Mouse (Mus musculus) CH12.LX (cell line): ENCODE measurements around the gene Tenm1. TPM values are rescaled to one million over a fixed set of nuclear protein-coding genes. Genes with fewer than 3 reads are reported as not detected.

ENCODE experiments used
- DNase-seq: peaks from one replicate; pipeline ENCODE4 v3.0.0-alpha.2; 2013; ENCODE audit errors: extremely low read depth
- H3K27ac ChIP-seq: 2 replicates; pipeline ENCODE4 v1.5.1; 2012; ENCODE audit warnings: low read depth, mild to moderate bottlenecking, control low read depth, moderate library complexity; ENCODE audit not compliant: insufficient read depth
- H3K27me3 ChIP-seq: replicated peaks from 2 replicates; pipeline ENCODE3; 2012; ENCODE audit warnings: inconsistent platforms
- H3K36me3 ChIP-seq, 2 experiments: replicated peaks in 1 of 2; 2 replicates each; pipeline versions ENCODE3 to v1.6.1; 2012; ENCODE audit warnings: inconsistent platforms in 1 of 2, low read length in 1 of 2, mild to moderate bottlenecking in 1 of 2, mixed read lengths in 1 of 2, moderate library complexity in 1 of 2; ENCODE audit not compliant: control insufficient read depth in 1 of 2, insufficient read depth in 1 of 2
- H3K4me1 ChIP-seq, 2 experiments: 2 replicates each; pipeline ENCODE4 v1.6.1; 2012; ENCODE audit warnings: inconsistent platforms in 1 of 2, moderate library complexity in 1 of 2; ENCODE audit not compliant: insufficient read depth in 2 of 2, control insufficient read depth in 1 of 2
- H3K4me2 ChIP-seq: 2 replicates; pipeline ENCODE4 v1.6.1; 2012; ENCODE audit warnings: low read depth, mild to moderate bottlenecking, control low read depth; ENCODE audit not compliant: poor library complexity, insufficient read depth, severe bottlenecking
- H3K4me3 ChIP-seq, 3 experiments: fragments of 150-350 bp in 1 of 3; sonication (generic) in 1 of 3; replicated peaks in 1 of 3; 2 replicates each; pipeline versions ENCODE3 to v1.5.1; 2011 to 2012; ENCODE audit warnings: low read depth in 2 of 3, low read length in 2 of 3, mild to moderate bottlenecking in 2 of 3, moderate library complexity in 2 of 3, control low read depth in 1 of 3, improper control_type of control experiment in 1 of 3, inconsistent platforms in 1 of 3, mixed read lengths in 1 of 3; ENCODE audit not compliant: poor library complexity in 1 of 3
- H3K79me2 ChIP-seq: replicated peaks from 2 replicates; pipeline ENCODE4 v1.6.1; 2012; ENCODE audit warnings: mild to moderate bottlenecking, moderate library complexity; ENCODE audit not compliant: control insufficient read depth, poor library complexity, insufficient read depth, severe bottlenecking; ENCODE audit errors: extremely low read depth
- H3K9ac ChIP-seq: 2 replicates; pipeline ENCODE4 v1.6.1; 2012; ENCODE audit warnings: low read depth, mild to moderate bottlenecking, control low read depth, moderate library complexity; ENCODE audit not compliant: insufficient read depth
- H3K9me3 ChIP-seq: replicated peaks from 2 replicates; pipeline ENCODE3; 2012; ENCODE audit warnings: low read length, inconsistent platforms, mixed read lengths
- CTCF ChIP-seq, 2 experiments: IDR thresholded peaks in 1 of 2; conservative IDR thresholded peaks in 1 of 2; 2 replicates each; pipeline ENCODE4 v1.5.1; 2011 to 2012; ENCODE audit warnings: low read depth in 2 of 2, low read length in 2 of 2, improper control_type of control experiment in 1 of 2, inconsistent platforms in 1 of 2, mild to moderate bottlenecking in 1 of 2, moderate library complexity in 1 of 2
- EP300 ChIP-seq: IDR thresholded peaks from 2 replicates; pipeline ENCODE4 v1.6.1; 2011; ENCODE audit warnings: low read length, improper control_type of control experiment
- HCFC1 ChIP-seq: IDR thresholded peaks from 2 replicates; pipeline ENCODE4 v1.6.1; 2012; ENCODE audit warnings: low read depth, mild to moderate bottlenecking, inconsistent platforms, low read length, improper control_type of control experiment
- JUND ChIP-seq: conservative IDR thresholded peaks from 2 replicates; pipeline ENCODE4 v1.6.1; 2011; ENCODE audit warnings: low read depth, low read length, improper control_type of control experiment
- MAZ ChIP-seq: IDR thresholded peaks from 2 replicates; pipeline ENCODE4 v1.6.1; 2012; ENCODE audit warnings: low read depth, mild to moderate bottlenecking, inconsistent platforms, low read length, improper control_type of control experiment, moderate library complexity
- MXI1 ChIP-seq: IDR thresholded peaks from 2 replicates; pipeline ENCODE4 v1.6.1; 2011; ENCODE audit warnings: mild to moderate bottlenecking, low read depth, low read length, improper control_type of control experiment
- NELFE ChIP-seq: IDR thresholded peaks from 2 replicates; pipeline ENCODE4 v1.6.1; 2011; ENCODE audit warnings: low read depth, low read length, improper control_type of control experiment
- POLR2A ChIP-seq: IDR thresholded peaks from 2 replicates; pipeline ENCODE4 v1.6.1; 2011; ENCODE audit warnings: low read depth, mild to moderate bottlenecking, improper control_type of control experiment, low read length
- USF2 ChIP-seq: conservative IDR thresholded peaks from 2 replicates; pipeline ENCODE4 v1.6.1; 2011; ENCODE audit warnings: low read depth, low read length, improper control_type of control experiment
- ZC3H11A ChIP-seq: IDR thresholded peaks from 2 replicates; pipeline ENCODE4 v1.6.1; 2012; ENCODE audit warnings: low read depth, mild to moderate bottlenecking, inconsistent platforms, low read length, improper control_type of control experiment
- ZNF384 ChIP-seq: IDR thresholded peaks from 2 replicates; pipeline ENCODE4 v1.6.1; 2012; ENCODE audit warnings: low read depth, low read length, improper control_type of control experiment, inconsistent platforms
- dilution Hi-C: fragments of 300-500 bp; cut with MboI; formaldehyde crosslinking; loops from 2 replicates; pipeline ENCODE4 v1.14.3; 2020; ENCODE audit warnings: low sequenced_read_pairs; ENCODE audit not compliant: extremely low pct_unique_long_range_greater_than_20kb, extremely low pct_ligation_motif_present
- in situ Hi-C: fragments of 300-500 bp; cut with MboI; formaldehyde crosslinking; loops from 3 replicates; pipeline ENCODE4 v1.14.3; 2019; ENCODE audit warnings: low sequenced_read_pairs, low pct_ligation_motif_present, low pct_unique_long_range_greater_than_20kb, mixed read lengths
- polyA plus RNA-seq: library from polyadenylated mRNA; unstranded; fragments of >175 nt; gene quantifications from 2 replicates; pipeline ENCODE4 v1.2.1, GENCODE M21; 2012; ENCODE audit warnings: low read depth; ENCODE audit not compliant: insufficient read length
- total RNA-seq, 2 experiments: library from RNA; depleted of rRNA; stranded (reverse); fragments of 300-350 nt in 1 of 2; fragments of >200 nt in 1 of 2; gene quantifications; 2 replicates each; pipeline ENCODE4 v1.2.3; 2012 to 2014

Tenm1 gene
- total and polyA plus RNA-seq, 3 experiments = 0.20 TPM; not detected in 2

GRCm38 (mm10) chrX:42489446-42489845, 939.5 kb downstream of the Tenm1 start, which contains the start of gene Tex13c2:
Gene Tex13c2, plus strand, starts transcription at chrX:42489691.
- H3K4me3 ChIP-seq = no peak within 1 kb of the TSS
- no peak within 1 kb of the TSS for H3K9ac ChIP-seq
- no peak within 1 kb of the TSS for H3K27ac ChIP-seq
- dilution Hi-C loops (no loop called here), in situ Hi-C loops (no loop called here)
- no peaks in the 10 kb centered on the region for H3K36me3 ChIP-seq
- DNase-seq = no peak
- no peaks in the 10 kb centered on the region for H3K27me3 ChIP-seq
- H3K4me2 ChIP-seq = no peak within 1 kb of the TSS
- no peak for TF ChIP-seq ZC3H11A
- TF ChIP-seq NELFE = no peak
- TF ChIP-seq EP300 = no peak
- TF ChIP-seq MAZ = no peak
- no peak for TF ChIP-seq ZNF384
- TF ChIP-seq POLR2A = no peak
- TF ChIP-seq JUND = no peak
- TF ChIP-seq CTCF (conservative IDR thresholded peaks at IDR 0.05 in 1 of 2, IDR thresholded peaks at IDR 0.05 in 1 of 2; ENCODE audit: low read depth in 2 of 2, low read length in 2 of 2) = no peak
- no peak for TF ChIP-seq USF2
- no peak for TF ChIP-seq HCFC1
- TF ChIP-seq MXI1 = no peak
- TF ChIP-seq, all 38 proteins: peak for 0
- Histone ChIP-seq H3K4me1 (no peaks in the 10 kb centered on the region), H3K9me3 (no peaks in the 10 kb centered on the region), H3K79me2 (no peaks in the 10 kb centered on the region)

Other genes with a start within 250 kb of the Tenm1 start
- gene Tex13c1, start 162.0 kb upstream of the Tenm1 start, total RNA-seq (2012; rRNA removed) = not detected in 2 replicates
- gene Tex13c1, start 162.0 kb upstream of the Tenm1 start, total RNA-seq (2014; rRNA removed) = not detected in 2 replicates
- not detected in 2 replicates for gene Tex13c1, start 162.0 kb upstream of the Tenm1 start, polyA plus RNA-seq